Mouse (Mus musculus) fibroblast of lung, adult 2 months (primary cell): ENCODE measurements around the gene Exoc3.

Source experiments
- DNase-seq: peaks from one replicate; pipeline ENCODE4 v3.0.0-alpha.2; 2011; ENCODE audit warnings: low read depth

Gene Exoc3

DNA sequence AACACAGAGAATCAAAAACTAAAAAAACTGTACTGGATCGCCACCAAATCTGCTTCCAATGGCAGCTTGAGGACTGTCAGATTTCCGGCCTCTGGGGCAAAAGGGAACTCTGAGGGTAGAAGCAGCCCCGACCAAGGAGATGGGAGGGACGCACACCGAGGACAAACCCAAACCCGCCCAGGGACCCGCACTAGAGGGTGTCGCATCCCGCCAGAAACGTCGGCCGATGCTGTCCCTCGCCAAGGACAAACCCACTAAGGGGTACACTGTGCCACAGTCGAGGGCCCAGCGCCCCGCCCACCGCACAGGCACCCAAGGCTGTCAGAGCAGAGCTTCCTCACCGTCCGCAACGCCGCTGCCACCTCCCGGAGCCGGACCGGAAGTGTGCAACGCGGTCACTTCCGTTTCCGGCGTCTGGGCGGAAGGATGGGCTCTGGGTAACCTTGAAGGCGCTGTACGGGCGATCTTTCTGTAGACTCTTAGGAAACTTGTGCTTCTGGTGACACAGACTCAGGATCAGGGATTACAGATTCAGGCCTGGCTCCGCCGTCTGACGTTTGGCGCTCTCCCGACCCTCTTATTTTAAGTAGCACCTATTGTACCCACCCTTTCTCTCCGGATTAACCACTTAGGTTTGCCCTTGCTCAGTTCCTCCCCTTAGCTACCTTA lies at the start of gene Exoc3:
Gene Exoc3 (minus strand): TSS at position 416 of the 669 bp plus-strand sequence.
- DNase-seq: peak; percentile 65

DNA sequence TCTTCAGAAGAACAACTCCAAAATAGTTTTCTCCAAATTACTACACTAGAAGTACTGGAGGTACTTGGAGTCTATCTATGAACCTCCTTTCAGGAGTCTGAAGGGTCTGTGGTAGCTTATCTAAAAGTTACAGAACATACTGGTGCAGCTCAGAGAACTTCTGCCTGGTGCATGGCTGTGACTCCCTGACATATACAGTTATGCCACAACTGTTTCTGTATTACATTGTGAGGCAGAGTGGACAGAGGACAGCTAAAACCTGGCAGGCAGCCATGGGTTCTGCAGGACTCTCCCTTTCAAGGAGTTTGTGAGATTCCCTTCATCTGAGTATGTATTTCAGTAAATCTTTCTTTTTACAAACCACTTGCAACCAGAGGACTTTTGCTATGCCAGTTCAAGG lies 38.0 kb upstream of the Exoc3 start:
- DNase-seq: no peak

DNA sequence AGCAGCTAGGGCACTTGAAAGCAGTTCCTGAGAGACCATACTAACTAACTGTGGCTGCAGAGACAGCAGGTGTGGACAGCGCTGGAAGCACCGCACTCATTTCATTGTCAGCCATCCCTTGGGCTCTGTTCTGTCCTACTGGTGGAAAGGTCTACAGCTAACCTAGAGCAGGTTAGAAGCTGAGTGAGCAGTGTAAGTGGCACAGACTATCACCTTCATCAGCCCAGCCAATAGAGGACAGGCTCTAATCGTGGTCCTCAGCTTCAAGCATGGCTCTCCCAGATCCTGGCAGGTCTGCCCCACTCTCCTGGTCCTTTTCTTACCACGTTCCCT lies 37.3 kb upstream of the Exoc3 start:
- DNase-seq: no peak

DNA sequence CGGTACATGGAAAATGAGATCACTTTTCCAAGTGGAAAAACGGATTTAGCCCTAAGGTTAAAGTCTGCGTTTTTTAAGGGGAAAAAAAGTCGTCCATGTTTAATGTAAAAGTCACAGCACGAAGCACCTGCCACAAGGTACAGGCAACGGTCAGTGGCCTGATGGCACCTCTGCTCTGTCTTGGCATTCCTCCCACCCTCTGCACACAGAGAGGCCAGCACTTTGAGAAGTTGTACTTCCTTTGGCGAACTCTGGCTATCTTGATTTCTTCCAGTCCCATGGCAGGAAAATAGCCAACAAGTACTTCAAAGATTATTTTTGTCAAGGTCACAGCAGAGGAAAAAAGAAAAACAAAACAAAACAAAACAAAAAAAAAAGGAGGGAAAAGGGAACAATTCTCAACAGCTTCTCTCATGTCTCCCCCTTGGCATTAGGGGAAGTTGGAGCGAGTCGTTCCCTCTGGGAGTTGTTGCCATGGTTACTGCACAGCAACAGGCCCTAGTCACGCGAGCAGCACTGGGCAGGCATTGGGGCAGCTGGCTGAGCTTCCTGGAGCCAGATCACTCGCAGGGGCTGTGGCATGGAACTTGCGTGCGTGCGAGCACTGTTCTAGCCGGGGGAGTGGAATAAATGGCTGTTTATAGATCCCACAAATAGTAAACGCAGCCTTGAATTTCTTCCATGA lies 36.8 kb upstream of the Exoc3 start:
- peak; percentile 54 for DNase-seq

DNA sequence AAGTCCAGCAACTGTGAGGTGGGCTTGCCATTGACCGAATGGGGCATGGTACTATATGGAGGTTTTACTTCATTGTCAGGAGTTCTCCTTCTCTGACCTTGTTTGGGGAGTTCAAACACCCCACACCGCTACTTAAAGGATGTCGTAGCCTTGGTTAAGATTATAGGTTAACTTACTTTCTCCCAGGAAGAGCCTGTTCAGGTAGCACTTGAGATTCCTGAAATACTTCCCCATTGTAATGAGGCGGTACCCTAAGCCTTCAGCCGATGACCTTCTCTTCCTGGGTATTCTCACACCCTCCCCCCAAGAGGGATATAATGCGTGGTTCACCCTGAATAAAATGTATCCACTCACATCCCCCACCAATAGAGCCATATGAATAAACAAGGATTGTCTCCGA lies 29.0 kb upstream of the Exoc3 start:
- DNase-seq: no peak

DNA sequence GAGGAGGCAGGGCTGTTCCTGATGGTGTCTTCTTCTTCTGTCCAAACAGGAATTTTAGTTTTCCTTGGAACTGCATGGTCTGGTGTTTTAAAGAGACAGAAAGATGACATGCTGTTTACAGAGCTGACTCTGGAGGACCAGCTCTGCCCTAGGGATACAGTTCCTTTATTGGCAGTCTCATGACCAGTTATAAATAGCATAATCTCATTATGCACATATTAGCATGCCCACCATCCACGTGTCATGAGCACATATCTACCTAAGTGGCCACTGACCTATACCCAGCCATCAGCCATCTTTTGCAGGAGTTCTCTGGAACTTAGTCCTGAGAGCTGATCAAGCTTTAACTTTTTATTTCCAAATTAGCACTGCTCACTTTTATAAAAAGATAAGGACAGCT lies 12.1 kb upstream of the Exoc3 start:
- DNase-seq: no peak

DNA sequence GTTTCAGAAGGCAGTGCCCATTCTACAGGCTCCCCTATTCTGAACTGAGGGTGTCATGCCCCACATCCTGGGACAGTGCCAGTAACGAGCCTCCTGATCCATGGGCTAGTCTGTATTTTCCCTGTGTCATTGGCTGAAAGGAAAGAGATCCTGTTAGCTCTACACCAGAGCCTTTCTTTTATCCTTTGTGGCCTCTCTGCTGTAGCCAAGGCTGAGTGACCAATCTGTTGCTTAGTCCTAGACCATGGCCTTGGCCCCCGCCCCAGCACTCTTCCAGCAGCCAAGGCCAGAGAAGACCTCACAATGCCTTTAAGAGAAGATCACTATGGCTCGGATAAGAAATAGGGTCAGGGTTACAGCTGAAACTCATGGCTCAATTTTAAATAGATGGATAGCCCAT lies 9.9 kb upstream of the Exoc3 start:
- DNase-seq: no peak

DNA sequence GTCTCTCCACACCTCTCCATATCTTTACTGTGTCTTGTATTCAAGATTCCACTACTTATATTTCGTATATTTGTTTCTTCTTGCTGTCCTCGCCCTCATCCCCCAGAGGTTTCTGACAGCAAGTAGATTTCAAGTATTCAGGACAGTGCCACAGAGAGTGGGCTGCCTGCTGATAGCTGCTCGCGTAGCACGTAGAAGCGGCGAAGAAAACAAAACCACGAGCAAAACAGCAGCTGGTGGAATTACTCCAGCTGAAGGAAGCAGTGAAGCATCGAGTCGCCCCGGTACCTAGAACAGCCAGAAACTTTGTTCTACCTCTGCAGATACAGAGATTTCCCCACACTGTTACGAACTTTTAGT lies 434 bp upstream of the Exoc3 start:
- DNase-seq: no peak

DNA sequence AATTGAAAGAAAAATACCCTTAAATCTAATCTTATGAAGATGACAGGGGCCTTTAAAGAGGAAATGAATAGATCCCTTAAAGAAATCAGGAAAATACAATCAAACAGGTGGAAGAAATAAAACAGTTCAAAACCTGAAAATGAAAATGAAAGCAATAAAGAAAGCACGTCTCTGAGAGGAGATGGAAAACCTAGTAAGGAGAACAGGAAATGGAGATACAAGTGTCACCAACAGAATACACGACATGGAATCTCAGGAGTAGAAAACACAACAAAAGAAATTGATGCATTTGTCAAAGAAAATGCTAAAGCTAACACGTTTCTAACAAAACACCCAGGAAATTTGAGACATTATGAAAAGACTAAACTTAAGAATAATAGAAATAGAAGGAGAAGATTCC lies 12.1 kb downstream of the Exoc3 start:
- no peak for DNase-seq

DNA sequence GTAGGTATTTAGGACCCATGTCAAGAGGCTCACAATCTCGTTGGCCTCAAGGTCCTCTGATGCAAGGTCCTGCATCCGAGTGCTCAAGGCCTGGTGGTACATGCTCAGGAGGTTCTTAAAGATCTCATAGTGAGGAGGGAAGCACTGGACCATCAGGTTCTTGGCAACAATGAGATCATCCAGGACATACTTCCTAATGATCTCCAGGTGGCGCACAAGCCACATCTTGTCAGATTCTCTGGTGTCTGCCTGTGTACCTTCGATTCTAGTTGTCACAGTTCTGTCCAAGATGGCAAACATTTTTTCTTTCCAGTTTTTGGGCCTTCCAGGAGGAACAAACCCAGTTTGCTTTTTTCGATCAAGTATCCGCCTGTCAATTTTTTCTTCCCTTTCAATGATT lies 15.9 kb downstream of the Exoc3 start:
- no peak for DNase-seq

DNA sequence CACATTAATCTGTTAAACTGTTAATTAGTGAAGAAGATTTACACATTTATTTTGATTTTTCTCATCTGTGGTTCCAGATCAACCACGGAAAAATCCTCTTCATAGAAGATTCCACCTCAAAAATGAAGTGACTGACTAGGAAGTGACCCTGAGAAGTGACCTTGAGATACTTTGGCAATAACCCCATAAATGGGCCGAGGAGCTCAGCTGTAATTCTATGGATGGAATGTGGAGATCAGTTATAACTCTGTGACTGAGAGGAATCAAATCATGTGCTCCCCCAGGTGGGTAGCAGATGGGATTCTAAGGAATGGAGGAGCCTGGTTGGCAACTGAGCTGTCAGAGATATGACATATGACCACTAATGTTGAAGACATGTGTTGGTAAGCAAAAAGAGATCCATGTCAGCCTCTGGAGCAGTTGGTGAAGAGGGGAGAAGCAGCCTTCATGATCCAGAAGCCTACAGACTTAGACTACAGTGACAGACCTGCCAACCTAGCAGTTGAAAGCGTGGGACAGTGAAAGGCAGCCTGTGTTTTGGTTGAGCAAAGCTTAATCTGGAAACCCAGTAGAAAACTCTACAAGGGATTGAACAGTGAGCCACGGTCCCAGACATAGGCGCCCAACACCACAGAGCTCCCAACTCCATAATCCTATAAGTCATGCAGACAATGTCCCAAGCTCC lies 25.4 kb downstream of the Exoc3 start:
- DNase-seq: no peak

DNA sequence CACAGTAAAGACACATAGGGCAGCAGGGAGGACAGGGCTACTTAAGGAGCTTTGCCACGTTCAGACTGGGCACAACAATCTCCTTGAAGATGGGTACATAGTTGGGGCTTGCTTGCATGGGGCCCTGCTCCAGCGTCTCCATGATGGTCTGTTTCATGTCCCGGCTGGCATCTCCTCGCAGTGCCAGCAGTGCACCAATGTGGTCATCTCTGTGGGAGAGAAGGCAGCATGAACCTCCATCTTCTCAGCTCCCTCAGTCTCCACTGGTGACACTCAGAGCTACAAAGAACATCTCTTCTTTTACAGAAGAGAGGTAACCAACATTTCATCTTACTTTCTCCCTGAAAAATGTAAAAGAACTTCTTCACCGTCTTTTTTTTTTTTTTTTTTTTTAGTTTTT lies 36.5 kb downstream of the Exoc3 start:
- no peak for DNase-seq

DNA sequence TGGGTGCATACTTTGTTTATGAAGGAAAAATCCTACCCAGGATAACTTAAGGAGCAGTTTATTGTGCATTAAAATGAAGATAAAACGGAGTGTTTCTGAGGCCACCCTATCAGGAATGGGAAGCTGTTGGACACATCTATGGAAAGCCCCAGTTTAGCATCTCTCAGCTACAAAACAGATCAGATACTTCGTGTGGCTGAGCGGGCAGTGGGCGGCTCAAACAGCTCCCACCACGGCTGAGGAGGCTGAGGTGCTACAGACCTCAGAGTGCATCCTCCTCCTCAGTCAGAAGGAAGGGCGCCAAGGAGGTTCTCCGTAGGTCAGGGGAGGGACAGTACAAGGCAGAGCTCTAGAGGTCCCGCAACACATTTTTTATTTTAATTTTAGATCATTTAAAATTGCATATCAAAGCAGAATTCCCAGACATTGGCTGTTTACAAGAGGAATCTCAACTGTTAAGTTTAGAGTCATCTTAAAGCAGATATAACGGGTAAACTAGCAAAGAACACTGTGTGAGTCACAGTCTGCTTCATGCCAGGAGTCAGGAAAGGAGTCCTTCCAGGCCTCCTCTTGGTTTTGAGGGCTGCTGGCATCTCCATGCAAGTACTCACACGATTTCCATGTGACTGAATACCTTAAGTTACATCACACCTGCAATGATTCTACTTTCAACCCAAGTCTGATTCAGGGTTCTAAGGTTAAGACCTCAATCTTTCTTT lies 38.9 kb downstream of the Exoc3 start:
- DNase-seq: no peak

DNA sequence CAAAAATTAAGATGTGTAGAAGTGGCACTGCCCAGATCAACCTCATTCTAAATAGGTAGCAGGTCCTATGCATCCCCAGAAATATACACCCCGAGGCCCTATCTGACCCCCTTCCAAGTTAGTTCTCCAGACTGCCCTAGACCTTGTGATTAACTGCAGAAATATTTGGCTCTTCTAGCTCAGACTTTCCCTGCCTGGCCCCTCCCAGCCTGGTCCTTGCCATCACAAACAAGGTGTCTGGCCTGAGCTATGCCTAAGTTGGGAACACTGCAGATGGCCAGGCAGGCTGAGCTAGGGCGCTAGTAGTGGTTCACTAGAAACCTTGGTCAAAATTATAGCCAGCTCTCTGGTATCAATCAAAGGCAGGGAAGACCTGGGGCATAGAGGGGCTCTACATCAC lies 41.0 kb downstream of the Exoc3 start:
- peak; percentile 68 for DNase-seq

DNA sequence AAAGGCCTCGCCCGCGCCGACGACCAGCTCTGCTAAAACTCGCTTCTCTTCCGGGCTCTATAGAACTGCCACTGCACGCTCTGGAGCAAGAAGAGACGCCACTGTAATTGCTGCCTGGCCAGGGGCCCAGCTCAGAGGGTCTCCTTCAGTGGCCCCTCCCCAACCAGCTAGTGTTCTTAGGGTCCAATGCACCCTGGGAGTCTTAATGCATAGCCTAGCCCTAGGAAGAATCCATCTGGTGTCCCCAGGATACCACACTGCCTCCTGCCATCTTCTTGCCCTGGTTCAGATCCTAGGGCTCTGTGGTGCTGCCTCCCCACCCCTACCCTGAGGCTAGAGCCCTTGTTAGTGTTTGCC lies 41.5 kb downstream of the Exoc3 start:
- no peak for DNase-seq

DNA sequence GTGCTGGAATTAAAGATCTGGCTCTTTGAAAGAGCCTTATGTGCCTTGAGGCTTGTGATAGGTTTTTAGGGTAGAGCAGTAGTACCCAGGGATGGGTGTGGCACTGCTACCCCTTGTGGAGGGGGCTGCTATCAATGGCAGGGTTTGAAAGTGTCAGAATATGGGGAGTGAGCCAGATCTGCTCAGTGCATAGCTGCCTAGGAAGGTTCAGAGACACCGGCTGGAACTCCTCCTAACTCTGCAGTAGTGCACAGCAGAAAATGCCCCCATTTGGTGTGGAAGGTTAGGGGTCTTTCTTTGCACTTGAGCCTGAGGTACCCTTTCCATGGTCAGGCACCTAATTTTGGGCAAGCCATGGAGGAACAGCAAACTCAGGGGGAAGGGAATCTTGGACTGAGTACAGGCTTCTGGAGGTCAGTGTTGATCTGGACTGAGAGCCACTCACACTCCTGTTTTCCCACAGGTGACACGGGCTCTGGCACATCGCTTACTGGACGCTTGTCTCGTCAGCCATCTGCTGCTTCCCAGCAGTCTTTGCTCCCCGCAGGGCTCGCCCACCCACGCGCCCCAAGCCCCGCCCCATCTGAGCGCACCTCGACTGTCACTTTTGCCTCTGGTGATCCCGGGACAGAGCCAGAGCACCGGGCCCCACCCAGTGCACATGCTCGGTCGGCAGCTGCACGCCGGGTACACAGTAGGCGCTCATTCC lies 42.0 kb downstream of the Exoc3 start:
- peak; percentile 7 for DNase-seq

DNA sequence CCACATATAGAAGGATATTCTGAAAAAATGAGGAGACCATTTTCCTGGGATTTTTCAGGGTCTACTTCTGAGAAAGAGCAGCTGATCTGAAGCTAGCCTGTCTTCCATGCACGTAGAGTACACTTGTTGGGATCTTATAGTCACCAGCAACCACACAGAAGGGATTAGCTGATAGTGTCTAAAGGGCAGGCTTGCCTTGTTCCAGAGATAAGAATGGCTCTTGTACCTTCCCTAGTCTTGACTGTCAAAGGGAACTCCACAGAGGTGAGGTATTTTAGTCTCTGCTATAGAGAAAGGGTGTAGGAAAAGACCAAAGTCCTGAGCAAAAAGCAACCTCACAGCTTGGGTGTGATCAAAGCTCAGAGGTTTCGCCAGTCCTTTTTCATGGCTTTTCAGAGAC lies 61.2 kb downstream of the Exoc3 start:
- no peak for DNase-seq

DNA sequence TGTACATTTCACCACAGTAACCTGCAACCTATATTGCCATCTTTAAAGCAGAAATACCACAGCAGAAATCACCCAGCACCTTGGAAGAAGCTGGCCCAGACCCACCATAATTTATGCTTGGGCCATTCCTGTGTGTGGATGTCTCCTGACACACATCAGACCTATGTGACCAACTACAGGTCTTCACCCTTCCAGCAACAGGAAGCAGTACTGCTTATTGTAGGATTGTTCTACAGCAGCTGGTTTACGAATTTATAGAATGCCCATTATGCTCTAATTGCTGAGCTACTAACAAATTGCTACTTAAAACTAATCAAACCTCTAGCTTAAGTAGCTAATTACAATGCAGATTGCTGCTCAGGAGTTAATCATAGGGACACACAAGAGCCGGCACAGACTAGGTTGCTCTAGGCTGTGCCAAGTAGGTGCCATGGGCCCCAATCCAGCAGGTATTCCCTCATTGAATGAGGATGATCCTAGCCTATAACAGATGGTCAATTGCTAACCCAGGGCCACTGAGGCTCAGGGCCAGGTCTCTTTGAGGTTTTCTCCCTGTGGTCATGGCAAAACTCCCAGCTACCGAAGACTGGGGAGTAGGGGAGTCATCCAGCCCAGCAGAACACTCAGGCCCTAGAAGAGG lies 62.4 kb downstream of the Exoc3 start:
- no peak for DNase-seq

DNA sequence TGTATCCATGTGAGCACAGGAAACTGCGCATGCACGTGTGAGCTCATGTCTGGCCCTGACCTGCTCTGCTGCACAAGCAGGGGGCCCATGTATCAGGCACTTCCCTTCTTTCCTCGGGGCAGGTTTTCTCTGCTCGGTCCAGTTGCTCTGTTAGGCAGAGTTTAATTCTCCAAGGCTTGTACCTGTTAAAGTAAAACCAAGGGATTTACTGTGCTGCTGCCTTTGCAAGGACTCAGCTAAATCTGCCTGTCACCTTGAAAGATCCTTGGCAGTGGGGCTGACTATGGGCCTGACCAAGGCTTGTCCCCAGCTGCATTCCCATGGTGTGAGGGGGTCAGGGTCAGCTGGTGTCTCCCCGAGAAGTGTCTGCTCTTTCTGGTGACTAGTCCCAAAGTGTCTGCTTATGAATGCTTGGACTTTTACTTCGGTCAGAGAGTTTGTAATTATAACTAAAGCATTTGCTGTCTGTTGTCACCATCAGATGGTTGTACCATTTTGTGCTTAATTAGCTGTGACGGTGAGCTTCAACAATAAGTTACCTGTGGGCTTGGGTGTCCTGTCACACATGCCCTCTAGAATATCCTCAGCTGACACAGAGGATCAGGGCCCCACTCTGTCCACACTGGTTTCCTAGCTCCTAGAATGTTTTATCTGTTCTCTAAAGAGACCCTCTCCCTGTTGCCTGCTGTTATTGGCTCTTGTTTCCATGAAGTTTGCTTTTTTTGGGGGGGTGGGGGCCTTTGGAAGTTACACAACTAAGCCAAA lies 64.2 kb downstream of the Exoc3 start:
- DNase-seq: no peak

DNA sequence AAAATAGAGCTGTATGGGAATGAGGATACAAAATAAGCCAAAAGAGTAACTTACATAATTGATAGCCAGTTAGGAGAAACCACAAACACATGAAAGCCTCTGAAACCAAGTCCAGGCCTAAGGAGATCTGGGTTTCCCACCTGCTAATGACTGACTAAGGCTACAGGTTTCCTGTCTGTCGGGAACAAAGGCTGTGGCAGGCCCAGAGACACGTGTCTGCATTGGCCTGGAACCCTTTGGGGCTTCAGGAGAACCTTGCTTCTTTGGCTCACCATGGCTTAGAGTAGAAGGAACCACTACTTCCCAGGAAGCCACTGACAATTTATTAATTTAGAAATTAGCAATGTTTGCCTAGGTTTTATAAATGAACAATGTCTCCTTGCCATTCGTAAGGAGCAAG lies 65.2 kb downstream of the Exoc3 start:
- DNase-seq: no peak

DNA sequence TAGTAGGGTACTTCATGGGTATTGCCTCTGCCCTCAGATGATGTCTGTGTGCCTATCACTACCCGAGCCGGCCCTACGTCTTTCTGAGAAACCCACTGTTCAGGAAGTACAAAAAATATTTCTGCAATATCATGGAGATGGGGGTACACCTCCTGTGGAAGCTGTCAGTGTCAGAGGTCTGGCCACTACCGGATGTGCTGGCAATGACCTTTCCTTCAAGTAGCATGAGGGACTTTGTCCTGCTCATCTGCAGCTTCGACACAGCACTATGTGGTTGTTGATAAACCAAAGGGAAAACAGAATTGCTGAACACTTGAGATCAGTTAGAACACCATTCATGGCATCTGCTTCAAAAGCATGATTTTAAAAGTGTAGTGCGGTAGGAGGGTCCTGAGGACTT lies 67.7 kb downstream of the Exoc3 start:
- no peak for DNase-seq
